Mouse (Mus musculus): ENCODE data around the gene Krt12. TPM values are rescaled to one million over a fixed set of nuclear protein-coding genes. Genes with fewer than 3 reads are reported as not detected.

Gene Krt12
- polyA plus RNA-seq, 1 experiment from 2014 or later, result not detected

Other genes with a start within 250 kb of the Krt12 start
- 191 and 259 TPM in 2 replicates for gene Smarce1, start 191.2 kb downstream of the Krt12 start, polyA plus RNA-seq (2016; fragmentation: Nextera tagmentation; extraction: Ambion mirVana)
- gene Krt222, start 178.2 kb downstream of the Krt12 start, polyA plus RNA-seq (2016; fragmentation: Nextera tagmentation; extraction: Ambion mirVana), result 0.68 and 1.6 TPM in 2 replicates
- not detected in 2 replicates for gene Krt24, start 137.0 kb downstream of the Krt12 start, polyA plus RNA-seq (2016; fragmentation: Nextera tagmentation; extraction: Ambion mirVana)
- gene Krt25, start 99.3 kb downstream of the Krt12 start, polyA plus RNA-seq (2016; fragmentation: Nextera tagmentation; extraction: Ambion mirVana), result not detected in 2 replicates
- gene Krt26, start 84.3 kb downstream of the Krt12 start, polyA plus RNA-seq (2016; fragmentation: Nextera tagmentation; extraction: Ambion mirVana), result not detected in 2 replicates
- not detected in 2 replicates for gene Krt27, start 71.2 kb downstream of the Krt12 start, polyA plus RNA-seq (2016; fragmentation: Nextera tagmentation; extraction: Ambion mirVana)
- gene Krt28, start 47.4 kb downstream of the Krt12 start, polyA plus RNA-seq (2016; fragmentation: Nextera tagmentation; extraction: Ambion mirVana), result 0.20 and 0.39 TPM in 2 replicates
- gene Krt10, start 32.9 kb downstream of the Krt12 start, polyA plus RNA-seq (2016; fragmentation: Nextera tagmentation; extraction: Ambion mirVana), result 11.4 and 14.6 TPM in 2 replicates
- 6.6 and 9.5 TPM in 2 replicates for gene Krt20, start 15.9 kb upstream of the Krt12 start, polyA plus RNA-seq (2016; fragmentation: Nextera tagmentation; extraction: Ambion mirVana)
- 0.15 and 0.38 TPM in 2 replicates for gene Krt23, start 70.9 kb upstream of the Krt12 start, polyA plus RNA-seq (2016; fragmentation: Nextera tagmentation; extraction: Ambion mirVana)
- gene Krt39, start 99.1 kb upstream of the Krt12 start, polyA plus RNA-seq (2016; fragmentation: Nextera tagmentation; extraction: Ambion mirVana), result not detected in 2 replicates
- not detected in 2 replicates for gene Krt40, start 120.9 kb upstream of the Krt12 start, polyA plus RNA-seq (2016; fragmentation: Nextera tagmentation; extraction: Ambion mirVana)
- gene Krtap3-3, start 128.6 kb upstream of the Krt12 start, polyA plus RNA-seq (2016; fragmentation: Nextera tagmentation; extraction: Ambion mirVana), result not detected in 2 replicates
- not detected in 2 replicates for gene Krtap3-2, start 134.6 kb upstream of the Krt12 start, polyA plus RNA-seq (2016; fragmentation: Nextera tagmentation; extraction: Ambion mirVana)
- gene Gm11939, start 137.2 kb upstream of the Krt12 start, polyA plus RNA-seq (2016; fragmentation: Nextera tagmentation; extraction: Ambion mirVana), result not detected in 2 replicates
- gene Krtap3-1, start 144.4 kb upstream of the Krt12 start, polyA plus RNA-seq (2016; fragmentation: Nextera tagmentation; extraction: Ambion mirVana), result not detected in 2 replicates
- not detected in 2 replicates for gene Krtap1-5, start 158.8 kb upstream of the Krt12 start, polyA plus RNA-seq (2016; fragmentation: Nextera tagmentation; extraction: Ambion mirVana)
- gene Krtap1-4, start 161.4 kb upstream of the Krt12 start, polyA plus RNA-seq (2016; fragmentation: Nextera tagmentation; extraction: Ambion mirVana), result not detected in 2 replicates
- gene Krtap1-3, start 169.1 kb upstream of the Krt12 start, polyA plus RNA-seq (2016; fragmentation: Nextera tagmentation; extraction: Ambion mirVana), result not detected in 2 replicates
- not detected in 2 replicates for gene Krtap9-3, start 175.8 kb upstream of the Krt12 start, polyA plus RNA-seq (2016; fragmentation: Nextera tagmentation; extraction: Ambion mirVana)
- not detected in 2 replicates for gene Gm11938, start 181.0 kb upstream of the Krt12 start, polyA plus RNA-seq (2016; fragmentation: Nextera tagmentation; extraction: Ambion mirVana)
- not detected in 2 replicates for gene Gm11937, start 187.9 kb upstream of the Krt12 start, polyA plus RNA-seq (2016; fragmentation: Nextera tagmentation; extraction: Ambion mirVana)
- gene Krtap2-4, start 192.6 kb upstream of the Krt12 start, polyA plus RNA-seq (2016; fragmentation: Nextera tagmentation; extraction: Ambion mirVana), result not detected in 2 replicates
- gene Gm11562, start 198.2 kb upstream of the Krt12 start, polyA plus RNA-seq (2016; fragmentation: Nextera tagmentation; extraction: Ambion mirVana), result not detected in 2 replicates
- gene Krtap4-1, start 206.0 kb upstream of the Krt12 start, polyA plus RNA-seq (2016; fragmentation: Nextera tagmentation; extraction: Ambion mirVana), result not detected in 2 replicates
- not detected in 2 replicates for gene Krtap4-2, start 212.8 kb upstream of the Krt12 start, polyA plus RNA-seq (2016; fragmentation: Nextera tagmentation; extraction: Ambion mirVana)
- not detected in 2 replicates for gene Krtap4-7, start 221.8 kb upstream of the Krt12 start, polyA plus RNA-seq (2016; fragmentation: Nextera tagmentation; extraction: Ambion mirVana)
- not detected in 2 replicates for gene Gm11555, start 228.0 kb upstream of the Krt12 start, polyA plus RNA-seq (2016; fragmentation: Nextera tagmentation; extraction: Ambion mirVana)
- not detected in 2 replicates for gene Gm11563, start 236.7 kb upstream of the Krt12 start, polyA plus RNA-seq (2016; fragmentation: Nextera tagmentation; extraction: Ambion mirVana)
- gene Krtap4-6, start 243.7 kb upstream of the Krt12 start, polyA plus RNA-seq (2016; fragmentation: Nextera tagmentation; extraction: Ambion mirVana), result not detected in 2 replicates

Data from heart, embryonic 10.5 days (tissue).